Comparison of ENCODE assay signal across 16 mouse cellular contexts in the genomic region with DNA sequence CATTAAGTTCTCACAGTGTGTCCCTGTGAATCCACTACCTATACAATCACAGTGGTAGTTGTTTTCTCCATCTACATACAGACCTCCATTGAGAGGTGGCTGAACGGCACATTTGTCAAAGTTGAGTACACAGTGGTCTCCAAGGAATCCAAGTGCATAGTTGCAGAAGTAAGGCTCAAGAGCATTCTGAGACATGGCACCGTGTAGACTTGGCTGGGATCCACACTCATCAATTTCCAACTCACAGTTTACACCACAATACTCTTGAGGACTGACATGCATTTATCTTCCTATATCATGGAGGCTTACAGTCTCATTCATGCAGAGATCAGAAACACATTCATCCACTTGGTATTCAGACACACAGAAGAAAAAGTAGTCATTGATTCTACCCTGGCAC.
"Had no signal": no experiment of that assay in that cellular context is flagged by ENCODE, and none has a peak within 500 bp of the region (broad histone marks: within the 10 kb centered on the region; RNA-seq: fewer than 3 reads in every experiment).

No protein-coding gene starts in this region.

- H3K9ac ChIP-seq: liver, embryonic 12.5 days; liver, embryonic 14.5 days; lung, embryonic 14.5 days; midbrain, embryonic 12.5 days; stomach, embryonic 15.5 days had no signal

- H3K4me2 ChIP-seq: liver, embryonic 12.5 days; lung, embryonic 14.5 days; midbrain, embryonic 12.5 days; stomach, embryonic 15.5 days had no signal

- H3K36me3 ChIP-seq: liver, embryonic 12.5 days; midbrain, embryonic 10.5 days; midbrain, embryonic 12.5 days; stomach, embryonic 15.5 days had no signal

- DNase-seq: lung, adult 18-20 months; lung, embryonic 14.5 days; lung, postnatal 10 days; lung, postnatal 4 days; midbrain, embryonic 14.5 days; right cerebral cortex, postnatal 14 days; thymus, adult 2 months; thymus, postnatal 25 days; thymus, postnatal 4 days had no signal

- H3K9me3 ChIP-seq: liver, embryonic 12.5 days; midbrain, embryonic 10.5 days; midbrain, embryonic 12.5 days; stomach, embryonic 15.5 days had no signal

- H3K4me3 ChIP-seq: liver, embryonic 12.5 days; midbrain, embryonic 10.5 days; midbrain, embryonic 12.5 days; myocyte; stomach, embryonic 15.5 days had no signal

- H3K4me1 ChIP-seq: liver, embryonic 12.5 days; midbrain, embryonic 10.5 days; midbrain, embryonic 12.5 days; stomach, embryonic 15.5 days had no signal

- H3K27ac ChIP-seq: liver, embryonic 12.5 days; liver, embryonic 14.5 days; midbrain, embryonic 10.5 days; midbrain, embryonic 12.5 days; stomach, embryonic 15.5 days; stomach, postnatal 0 days had no signal

- ATAC-seq: liver, embryonic 12.5 days had no signal

- H3K27me3 ChIP-seq: liver, embryonic 12.5 days; midbrain, embryonic 12.5 days; stomach, embryonic 15.5 days had no signal
